28 mouse cellular contexts compared by ENCODE assay signal in the genomic region with DNA sequence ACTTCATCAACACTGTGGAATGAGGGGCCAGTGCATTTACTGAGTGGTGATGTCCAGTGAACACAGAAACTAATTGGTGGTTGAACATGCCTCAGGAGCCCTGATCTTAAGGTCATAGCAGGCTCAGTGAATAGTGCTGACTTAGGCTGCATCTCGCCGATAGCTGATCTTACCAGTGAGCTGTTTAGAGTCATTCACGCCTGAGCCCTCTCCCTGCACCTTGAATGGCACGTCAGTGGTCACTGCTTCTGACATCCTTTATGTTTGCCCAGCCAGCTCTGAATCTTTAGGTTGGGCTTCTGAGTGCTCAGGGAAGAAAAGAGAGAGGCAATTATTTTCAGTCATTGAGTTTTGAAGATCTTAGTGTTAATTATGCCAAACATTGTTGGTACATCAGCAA.
DNase-seq lines count a peak whose midpoint lies in the region; ATAC-seq lines count a peak whose summit lies in the region.
"Had no signal": no experiment of that assay in that cellular context is flagged by ENCODE, and none has a peak within 500 bp of the region (broad histone marks: within the 10 kb centered on the region; RNA-seq: fewer than 3 reads in every experiment).

No protein-coding gene starts in this region.

- no peaks in the 10 kb centered on the region for H3K9me3 ChIP-seq in heart, embryonic 10.5 days
- H3K9me3 ChIP-seq in midbrain, embryonic 10.5 days (replicated peaks), result no peaks in the 10 kb centered on the region
- H3K9me3 ChIP-seq in midbrain, embryonic 13.5 days, result no peaks in the 10 kb centered on the region
- H3K9me3 ChIP-seq in embryonic facial prominence, embryonic 10.5 days, result no peaks in the 10 kb centered on the region
- no peaks in the 10 kb centered on the region for H3K9me3 ChIP-seq in liver, embryonic 11.5 days (ENCODE audit: control insufficient read depth, low read length)
- H3K9me3 ChIP-seq in kidney, embryonic 14.5 days (ENCODE audit: control insufficient read depth, low read length), result no peaks in the 10 kb centered on the region
- H3K9me3 ChIP-seq: embryonic facial prominence, embryonic 13.5 days; G1E; limb, embryonic 12.5 days; liver, embryonic 12.5 days; midbrain, embryonic 12.5 days; neural tube, embryonic 12.5 days; stomach, embryonic 15.5 days had no signal

- peak; percentile 44 for DNase-seq in heart, adult 11 months
- DNase-seq in heart, embryonic 10.5 days (ENCODE audit: low spot score), result no peak
- peak; percentile 40 for DNase-seq in midbrain, embryonic 10.5 days (ENCODE audit: low spot score)
- DNase-seq in embryonic facial prominence, embryonic 10.5 days (ENCODE audit: low spot score), result peak; percentile 35
- no peak for DNase-seq in liver, embryonic 11.5 days (ENCODE audit: low spot score)
- DNase-seq: adrenal gland, adult 2 months; B cell, adult 2 months; cerebellum, adult 2 months; cerebellum, postnatal 25 days; gastrocnemius, postnatal 36 days; kidney, postnatal 4 days; lung, adult 18-20 months; lung, postnatal 10 days; right cerebral cortex, adult 18-20 months; right cerebral cortex, postnatal 4 days; thymus, postnatal 25 days had no signal

- H3K36me3 ChIP-seq in heart, embryonic 10.5 days, result no peaks in the 10 kb centered on the region
- no peaks in the 10 kb centered on the region for H3K36me3 ChIP-seq in midbrain, embryonic 10.5 days
- no peaks in the 10 kb centered on the region for H3K36me3 ChIP-seq in midbrain, embryonic 13.5 days
- H3K36me3 ChIP-seq in embryonic facial prominence, embryonic 10.5 days (replicated peaks), result no peaks in the 10 kb centered on the region
- H3K36me3 ChIP-seq in liver, embryonic 11.5 days (ENCODE audit: control insufficient read depth, insufficient read depth, low read length), result no peaks in the 10 kb centered on the region
- H3K36me3 ChIP-seq in kidney, embryonic 14.5 days (ENCODE audit: control insufficient read depth, insufficient read depth, low read length), result no peaks in the 10 kb centered on the region
- H3K36me3 ChIP-seq: embryonic facial prominence, embryonic 13.5 days; G1E; limb, embryonic 12.5 days; liver, embryonic 12.5 days; midbrain, embryonic 12.5 days; neural tube, embryonic 12.5 days; stomach, embryonic 15.5 days had no signal

- H3K4me1 ChIP-seq in heart, embryonic 10.5 days, result peaks cover 21% of the 10 kb centered on the region
- H3K4me1 ChIP-seq in midbrain, embryonic 10.5 days, result peaks cover 22% of the 10 kb centered on the region
- H3K4me1 ChIP-seq in midbrain, embryonic 13.5 days (replicated peaks), result peaks cover 3% of the 10 kb centered on the region; the same call in 1 of the 2 replicates
- H3K4me1 ChIP-seq in embryonic facial prominence, embryonic 10.5 days, result peaks cover 12% of the 10 kb centered on the region
- no peaks in the 10 kb centered on the region for H3K4me1 ChIP-seq in liver, embryonic 11.5 days (replicated peaks; ENCODE audit: control insufficient read depth, insufficient read depth, low read length)
- no peaks in the 10 kb centered on the region for H3K4me1 ChIP-seq in kidney, embryonic 14.5 days (ENCODE audit: control insufficient read depth, insufficient read depth, low read length)
- H3K4me1 ChIP-seq: limb, embryonic 12.5 days; liver, embryonic 12.5 days; neural tube, embryonic 12.5 days; stomach, embryonic 15.5 days had no signal

- H3K27me3 ChIP-seq in heart, embryonic 10.5 days (ENCODE audit: insufficient read depth, poor library complexity, severe bottlenecking), result no peaks in the 10 kb centered on the region
- H3K27me3 ChIP-seq in midbrain, embryonic 10.5 days (ENCODE audit: low read depth, poor library complexity, severe bottlenecking), result no peaks in the 10 kb centered on the region
- no peaks in the 10 kb centered on the region for H3K27me3 ChIP-seq in midbrain, embryonic 13.5 days
- no peaks in the 10 kb centered on the region for H3K27me3 ChIP-seq in embryonic facial prominence, embryonic 10.5 days (replicated peaks; ENCODE audit: low read depth, poor library complexity, severe bottlenecking)
- H3K27me3 ChIP-seq in liver, embryonic 11.5 days (replicated peaks; ENCODE audit: control insufficient read depth, insufficient read depth, low read length), result no peaks in the 10 kb centered on the region
- no peaks in the 10 kb centered on the region for H3K27me3 ChIP-seq in kidney, embryonic 14.5 days (ENCODE audit: control insufficient read depth, insufficient read depth, low read length)
- H3K27me3 ChIP-seq: CH12.LX; embryonic facial prominence, embryonic 13.5 days; liver, embryonic 12.5 days; midbrain, embryonic 12.5 days; neural tube, embryonic 12.5 days; stomach, embryonic 15.5 days had no signal

- no peak overlapping the region for H3K4me2 ChIP-seq in midbrain, embryonic 13.5 days (replicated peaks)
- no peak overlapping the region for H3K4me2 ChIP-seq in liver, embryonic 11.5 days
- H3K4me2 ChIP-seq in kidney, embryonic 14.5 days (replicated peaks; ENCODE audit: low read depth, low read length), result no peak overlapping the region
- H3K4me2 ChIP-seq: embryonic facial prominence, embryonic 13.5 days; limb, embryonic 12.5 days; liver, embryonic 12.5 days; midbrain, embryonic 12.5 days; neural tube, embryonic 12.5 days; stomach, embryonic 15.5 days had no signal

- no peak overlapping the region for H3K9ac ChIP-seq in midbrain, embryonic 13.5 days (replicated peaks)
- no peak overlapping the region for H3K9ac ChIP-seq in liver, embryonic 11.5 days (ENCODE audit: low read depth, low read length)
- no peak overlapping the region for H3K9ac ChIP-seq in kidney, embryonic 14.5 days (ENCODE audit: low read depth, low read length)
- H3K9ac ChIP-seq: embryonic facial prominence, embryonic 13.5 days; limb, embryonic 12.5 days; liver, embryonic 12.5 days; midbrain, embryonic 12.5 days; neural tube, embryonic 12.5 days; stomach, embryonic 15.5 days had no signal

- no peak for ATAC-seq in midbrain, embryonic 13.5 days
- no peak for ATAC-seq in liver, embryonic 11.5 days (replicated peaks; ENCODE audit: low FRiP score)
- no peak for ATAC-seq in kidney, embryonic 14.5 days (ENCODE audit: low FRiP score, low TSS enrichment)
- ATAC-seq: hindbrain, postnatal 0 days; intestine, embryonic 16.5 days; liver, embryonic 12.5 days had no signal

- WGBS in heart, embryonic 10.5 days, result 26% methylated on average over 4 of the region's 4 CpGs
- 15% methylated on average over 4 of the region's 4 CpGs for WGBS in midbrain, embryonic 10.5 days
- 11% methylated on average over 4 of the region's 4 CpGs for WGBS in midbrain, embryonic 13.5 days
- WGBS in embryonic facial prominence, embryonic 10.5 days, result 39% methylated on average over 4 of the region's 4 CpGs
- WGBS in liver, embryonic 11.5 days, result 60% methylated on average over 4 of the region's 4 CpGs
- 48% methylated on average over 4 of the region's 4 CpGs for WGBS in kidney, embryonic 14.5 days

- no peak overlapping the region for H3K4me3 ChIP-seq in heart, embryonic 10.5 days
- H3K4me3 ChIP-seq in midbrain, embryonic 10.5 days, result no peak overlapping the region
- no peak overlapping the region for H3K4me3 ChIP-seq in midbrain, embryonic 13.5 days (replicated peaks)
- no peak overlapping the region for H3K4me3 ChIP-seq in embryonic facial prominence, embryonic 10.5 days
- no peak overlapping the region for H3K4me3 ChIP-seq in liver, embryonic 11.5 days (ENCODE audit: low read depth, low read length)
- no peak overlapping the region for H3K4me3 ChIP-seq in kidney, embryonic 14.5 days (ENCODE audit: low read length)
- H3K4me3 ChIP-seq: embryonic facial prominence, embryonic 13.5 days; limb, embryonic 12.5 days; liver, embryonic 12.5 days; midbrain, embryonic 12.5 days; neural tube, embryonic 12.5 days; stomach, embryonic 15.5 days had no signal

- H3K27ac ChIP-seq in heart, embryonic 10.5 days, result no peak overlapping the region
- no peak overlapping the region for H3K27ac ChIP-seq in midbrain, embryonic 10.5 days (replicated peaks)
- no peak overlapping the region for H3K27ac ChIP-seq in midbrain, embryonic 13.5 days
- H3K27ac ChIP-seq in embryonic facial prominence, embryonic 10.5 days (replicated peaks), result no peak overlapping the region
- no peak overlapping the region for H3K27ac ChIP-seq in liver, embryonic 11.5 days (ENCODE audit: low read depth, low read length)
- no peak overlapping the region for H3K27ac ChIP-seq in kidney, embryonic 14.5 days (ENCODE audit: low read depth, low read length)
- H3K27ac ChIP-seq: embryonic facial prominence, embryonic 13.5 days; hindbrain, postnatal 0 days; limb, embryonic 12.5 days; liver, embryonic 12.5 days; midbrain, embryonic 12.5 days; neural tube, embryonic 12.5 days; stomach, embryonic 15.5 days had no signal

Comparison
In these comparisons a context has a peak if more than half of its experiments do, and no peak if none do; other contexts are left out.
1. DNase-seq: peak in heart, adult 11 months (single experiment), midbrain, embryonic 10.5 days (single experiment) and embryonic facial prominence, embryonic 10.5 days (single experiment); none in heart, embryonic 10.5 days (single experiment) and liver, embryonic 11.5 days (single experiment).